Mouse (Mus musculus) embryonic facial prominence, embryonic 13.5 days (tissue): ENCODE measurements around the gene Gucd1. TPM values are rescaled to one million over a fixed set of nuclear protein-coding genes. Genes with fewer than 3 reads are reported as not detected.
A peak's percentile ranks its signal among the peaks of the same experiment; 100 is the strongest.

Experiments used
- ATAC-seq: fragments of 200-750 bp; cut with Nextera tagmentation; 2 replicates; pipeline ENCODE4 v1.8.0; 2017; ENCODE audit warnings: low read depth; ENCODE audit not compliant: insufficient number of reproducible peaks, insufficient read depth, low FRiP score, low TSS enrichment
- H3K27ac ChIP-seq: fragments of 300-500 bp; sonication (generic); 2 replicates; pipeline ENCODE4 v1.5.1; 2015; ENCODE audit warnings: moderate library complexity, mild to moderate bottlenecking, inconsistent platforms
- H3K27me3 ChIP-seq: fragments of 300-500 bp; sonication (generic); 2 replicates; pipeline ENCODE4 v1.6.1; 2015; ENCODE audit warnings: mild to moderate bottlenecking, inconsistent platforms
- H3K36me3 ChIP-seq: fragments of 300-500 bp; sonication (generic); 2 replicates; pipeline ENCODE4 v1.6.1; 2015; ENCODE audit warnings: mild to moderate bottlenecking, inconsistent platforms
- H3K4me1 ChIP-seq: fragments of 300-500 bp; sonication (generic); 2 replicates; pipeline ENCODE4 v1.6.1; 2015; ENCODE audit warnings: inconsistent platforms
- H3K4me2 ChIP-seq: fragments of 300-500 bp; sonication (generic); 2 replicates; pipeline ENCODE4 v1.6.1; 2015; ENCODE audit warnings: moderate library complexity, mild to moderate bottlenecking, inconsistent platforms
- H3K4me3 ChIP-seq: fragments of 300-500 bp; sonication (generic); 2 replicates; pipeline ENCODE4 v1.5.1; 2015; ENCODE audit warnings: mild to moderate bottlenecking, inconsistent platforms
- H3K9ac ChIP-seq: fragments of 300-500 bp; sonication (generic); 2 replicates; pipeline ENCODE4 v1.6.1; 2015; ENCODE audit warnings: mild to moderate bottlenecking, inconsistent platforms
- H3K9me3 ChIP-seq: fragments of 300-500 bp; sonication (generic); 2 replicates; pipeline ENCODE4 v1.6.1; 2016; ENCODE audit warnings: inconsistent platforms
- WGBS: fragments of 180-500 bp; shearing (Covaris S2); methylation state at CpG from one replicate; pipeline ENCODE4 v1.1.7; 2015; ENCODE audit warnings: mixed read lengths; 5-methylcytosine and 5-hydroxymethylcytosine counted together
- polyA plus RNA-seq: library from polyadenylated mRNA; unstranded; fragments of >200 nt; fragmentation: Nextera tagmentation; extraction: Ambion mirVana; gene quantifications from 2 replicates; pipeline ENCODE4 v1.2.1, GENCODE M21; 2015

Gene Gucd1
- polyA plus RNA-seq, 1 experiment from 2014 or later = 27.3 TPM

- Histone ChIP-seq H3K9me3 (no peaks in the 10 kb centered on the region), H3K9ac (no peak overlapping the region), H3K27me3 (peaks cover 37% of the 10 kb centered on the region), H3K4me3 (peak overlapping the region; percentile 69), H3K36me3 (0 out of 2 replicates have a peak, but pooled peaks cover 4% of the 10 kb centered on the region), H3K27ac (peak overlapping the region; percentile 34), H3K4me1 (peaks cover 57% of the 10 kb centered on the region), H3K4me2 (peak overlapping the region; percentile 98)
- peak; percentile 32; the same call in 1 of the 2 replicates for ATAC-seq
- WGBS = 25% methylated on average over 3 of the region's 3 CpGs
Observed at GRCm38 (mm10) chr10:75558515-75558914, 40.7 kb upstream of the Gucd1 start.

GRCm38 (mm10) chr10:75556026-75556425 is 38.3 kb upstream of the Gucd1 start:
- WGBS = 23% methylated on average over 9 of the region's 9 CpGs
- H3K9me3 ChIP-seq = no peaks in the 10 kb centered on the region
- H3K27ac ChIP-seq = peak overlapping the region; percentile 55
- 0 out of 2 replicates have a peak, but pooled peaks cover 9% of the 10 kb centered on the region for H3K36me3 ChIP-seq
- H3K9ac ChIP-seq = peak overlapping the region; percentile 49
- ATAC-seq = no peak
- peaks cover 24% of the 10 kb centered on the region for H3K27me3 ChIP-seq
- peaks cover 60% of the 10 kb centered on the region for H3K4me1 ChIP-seq
- H3K4me3 ChIP-seq = no peak overlapping the region
- H3K4me2 ChIP-seq = peak overlapping the region; percentile 9; the same call in 1 of the 2 replicates

- Histone ChIP-seq H3K27ac (peak overlapping the region; percentile 55), H3K4me2 (no peak overlapping the region), H3K27me3 (peaks cover 19% of the 10 kb centered on the region), H3K4me3 (no peak overlapping the region), H3K4me1 (peaks cover 56% of the 10 kb centered on the region), H3K9me3 (no peaks in the 10 kb centered on the region), H3K36me3 (0 out of 2 replicates have a peak, but pooled peaks cover 9% of the 10 kb centered on the region), H3K9ac (0 out of 2 replicates have a peak overlapping the region, but pooled peaks have one; percentile 49)
- 57% methylated on average over 6 of the region's 6 CpGs for WGBS
- ATAC-seq = no peak
Observed at GRCm38 (mm10) chr10:75555557-75555956, 37.8 kb upstream of the Gucd1 start.

- no peak for ATAC-seq
- H3K9me3 ChIP-seq = no peaks in the 10 kb centered on the region
- no peak overlapping the region for H3K4me2 ChIP-seq
- H3K36me3 ChIP-seq = 0 out of 2 replicates have a peak, but pooled peaks cover 9% of the 10 kb centered on the region
- H3K9ac ChIP-seq = no peak overlapping the region
- H3K4me1 ChIP-seq = peaks cover 42% of the 10 kb centered on the region
- no peak overlapping the region for H3K4me3 ChIP-seq
- peaks cover 5% of the 10 kb centered on the region; the same call in 1 of the 2 replicates for H3K27me3 ChIP-seq
- H3K27ac ChIP-seq = no peak overlapping the region
- 87% methylated on average over 8 of the region's 8 CpGs for WGBS
Observed at GRCm38 (mm10) chr10:75554090-75554489, 36.3 kb upstream of the Gucd1 start.

GRCm38 (mm10) chr10:75552701-75553450 is 35.1 kb upstream of the Gucd1 start:
- no peaks in the 10 kb centered on the region for H3K9me3 ChIP-seq
- no peaks in the 10 kb centered on the region for H3K27me3 ChIP-seq
- WGBS = 60% methylated on average over 13 of the region's 13 CpGs
- H3K4me2 ChIP-seq = no peak overlapping the region
- no peak overlapping the region for H3K4me3 ChIP-seq
- H3K27ac ChIP-seq = no peak overlapping the region
- no peak for ATAC-seq
- no peak overlapping the region for H3K9ac ChIP-seq
- 0 out of 2 replicates have a peak, but pooled peaks cover 9% of the 10 kb centered on the region for H3K36me3 ChIP-seq
- peaks cover 42% of the 10 kb centered on the region for H3K4me1 ChIP-seq

- no peak overlapping the region for H3K9ac ChIP-seq
- H3K4me3 ChIP-seq = no peak overlapping the region
- peaks cover 35% of the 10 kb centered on the region for H3K4me1 ChIP-seq
- H3K27ac ChIP-seq = no peak overlapping the region
- ATAC-seq = no peak
- 77% methylated on average over 2 of the region's 2 CpGs for WGBS
- H3K4me2 ChIP-seq = no peak overlapping the region
- no peaks in the 10 kb centered on the region for H3K27me3 ChIP-seq
- H3K36me3 ChIP-seq = 0 out of 2 replicates have a peak, but pooled peaks cover 9% of the 10 kb centered on the region
- H3K9me3 ChIP-seq = no peaks in the 10 kb centered on the region
Observed at GRCm38 (mm10) chr10:75552106-75552505, 34.3 kb upstream of the Gucd1 start.

- 54% methylated on average over 12 of the region's 12 CpGs for WGBS
Observed at GRCm38 (mm10) chr10:75551175-75551574, 33.4 kb upstream of the Gucd1 start.

GRCm38 (mm10) chr10:75549886-75550285 is 32.1 kb upstream of the Gucd1 start:
- WGBS = 69% methylated on average over 7 of the region's 7 CpGs
- Histone ChIP-seq H3K4me1 (peaks cover 16% of the 10 kb centered on the region), H3K27me3 (no peaks in the 10 kb centered on the region), H3K9ac (no peak overlapping the region), H3K9me3 (no peaks in the 10 kb centered on the region), H3K4me3 (no peak overlapping the region), H3K27ac (no peak overlapping the region), H3K4me2 (no peak overlapping the region), H3K36me3 (0 out of 2 replicates have a peak, but pooled peaks cover 9% of the 10 kb centered on the region)
- no peak for ATAC-seq

More at GRCm38 (mm10) chr10:75551175-75551574, 33.4 kb upstream of the Gucd1 start:
- Histone ChIP-seq H3K27me3 (no peaks in the 10 kb centered on the region), H3K4me1 (peaks cover 26% of the 10 kb centered on the region), H3K27ac (no peak overlapping the region), H3K9ac (no peak overlapping the region), H3K4me2 (no peak overlapping the region), H3K36me3 (0 out of 2 replicates have a peak, but pooled peaks cover 9% of the 10 kb centered on the region), H3K9me3 (no peaks in the 10 kb centered on the region), H3K4me3 (no peak overlapping the region)
- ATAC-seq = no peak

- Histone ChIP-seq H3K9ac (no peak overlapping the region), H3K27ac (0 out of 2 replicates have a peak overlapping the region, but pooled peaks have one; percentile 16), H3K4me3 (no peak overlapping the region), H3K9me3 (peaks cover 3% of the 10 kb centered on the region; the same call in 1 of the 2 replicates), H3K4me1 (peaks cover 16% of the 10 kb centered on the region), H3K27me3 (no peaks in the 10 kb centered on the region), H3K36me3 (0 out of 2 replicates have a peak, but pooled peaks cover 4% of the 10 kb centered on the region), H3K4me2 (peak overlapping the region; percentile 16; the same call in 1 of the 2 replicates)
- ATAC-seq = no peak
- 54% methylated on average over 14 of the region's 14 CpGs for WGBS
Observed at GRCm38 (mm10) chr10:75548486-75548885, 30.7 kb upstream of the Gucd1 start.

GRCm38 (mm10) chr10:75547901-75548300 is 30.1 kb upstream of the Gucd1 start:
- H3K9ac ChIP-seq = no peak overlapping the region
- WGBS = 71% methylated on average over 7 of the region's 7 CpGs
- no peak for ATAC-seq
- peaks cover 16% of the 10 kb centered on the region for H3K4me1 ChIP-seq
- H3K36me3 ChIP-seq = no peaks in the 10 kb centered on the region
- peaks cover 3% of the 10 kb centered on the region; the same call in 1 of the 2 replicates for H3K9me3 ChIP-seq
- no peak overlapping the region for H3K4me3 ChIP-seq
- H3K27ac ChIP-seq = 0 out of 2 replicates have a peak overlapping the region, but pooled peaks have one; percentile 16
- no peak overlapping the region for H3K4me2 ChIP-seq
- H3K27me3 ChIP-seq = no peaks in the 10 kb centered on the region

- Histone ChIP-seq H3K9me3 (no peaks in the 10 kb centered on the region), H3K4me2 (no peak overlapping the region), H3K4me3 (no peak overlapping the region), H3K27me3 (no peaks in the 10 kb centered on the region), H3K4me1 (no peaks in the 10 kb centered on the region), H3K36me3 (peaks cover 50% of the 10 kb centered on the region), H3K27ac (no peak overlapping the region), H3K9ac (no peak overlapping the region)
- 90% methylated on average over 5 of the region's 5 CpGs for WGBS
- no peak; the same call in 1 of the 2 replicates for ATAC-seq
Observed at GRCm38 (mm10) chr10:75536123-75536522, 18.4 kb upstream of the Gucd1 start.
